Mouse (Mus musculus): Measurements from ENCODE around the gene Zfp579. TPM values are rescaled to one million over a fixed set of nuclear protein-coding genes. Genes with fewer than 3 reads are reported as not detected.
A peak's percentile ranks its signal among the peaks of the same experiment; 100 is the strongest.
"Not testable (repeated sequence)": the region's sequence is repeated elsewhere in the genome, so short reads cannot be mapped to it uniquely, and the experiment has no call there.

Gene Zfp579
- total RNA-seq, 2 experiments from 2014 or later = 14.3 to 18.1 TPM

- intact Hi-C loops (cut with DNase I) = no loop called here
- DNase-seq = no peak
These were observed 21.0 kb upstream of the Zfp579 start for GRCm38 (mm10) chr7:5016920-5017319.

GRCm38 (mm10) chr7:5016057-5016456, 20.1 kb upstream of the Zfp579 start:
- no peak for DNase-seq
- intact Hi-C loops (cut with DNase I) = no loop called here

- DNase-seq = peak; percentile 95 to 96
- intact Hi-C loops (cut with DNase I) = loop anchor here (2.0 kb wide), 1 partner anchor 45 kb away; no protein-coding TSS in a partner anchor
These were observed 19.4 kb upstream of the Zfp579 start, which contains the start of gene Gm44973 for GRCm38 (mm10) chr7:5015118-5016001. Gene Gm44973 (plus strand): TSS chr7:5015496.

- peak; percentile 95 to 99 for DNase-seq
- intact Hi-C loops (cut with DNase I) = loop anchor here (2.0 to 5.0 kb wide), 2 partner anchors 33 to 46 kb away; no protein-coding TSS in a partner anchor
These were observed 18.5 kb upstream of the Zfp579 start, which contains the start of the genes Zfp524 and Fiz1 for GRCm38 (mm10) chr7:5014251-5015117. Gene Zfp524 (plus strand): TSS chr7:5014415. Gene Fiz1 (minus strand): TSS chr7:5014697.

- DNase-seq = no peak
- intact Hi-C loops (cut with DNase I) = loop anchor here (2.0 to 5.0 kb wide), 2 partner anchors 16 to 34 kb away; partner anchors contain the start of gene Zfp579
These were observed 16.9 kb upstream of the Zfp579 start for GRCm38 (mm10) chr7:5012681-5013513.

- DNase-seq = no peak
- intact Hi-C loops (cut with DNase I) = no loop called here
These were observed 12.3 kb upstream of the Zfp579 start for GRCm38 (mm10) chr7:5008229-5008628.

- intact Hi-C loops (cut with DNase I); DNase-seq: not testable (repeated sequence)
These were observed 6.9 kb upstream of the Zfp579 start for GRCm38 (mm10) chr7:5002876-5003275.

- no peak for DNase-seq
- intact Hi-C loops (cut with DNase I) = no loop called here
These were observed 3.9 kb upstream of the Zfp579 start for GRCm38 (mm10) chr7:4999876-5000275.

- no peak for DNase-seq
- intact Hi-C loops (cut with DNase I) = loop anchor here (2.0 kb wide), 1 partner anchor 16 kb away; no protein-coding TSS in a partner anchor
These were observed 976 bp upstream of the Zfp579 start for GRCm38 (mm10) chr7:4996934-4997333.

GRCm38 (mm10) chr7:4995268-4996002, 523 bp downstream of the Zfp579 start:
- intact Hi-C loops (cut with DNase I) = loop anchor here (2.0 kb wide), 1 partner anchor 17 kb away; no protein-coding TSS in a partner anchor
- no peak for DNase-seq

- DNase-seq = no peak
- intact Hi-C loops (cut with DNase I) = no loop called here
These were observed 1.8 kb downstream of the Zfp579 start for GRCm38 (mm10) chr7:4993999-4994788.

- intact Hi-C loops (cut with DNase I) = no loop called here
- DNase-seq = no peak
These were observed 2.5 kb downstream of the Zfp579 start for GRCm38 (mm10) chr7:4993347-4993998.

- intact Hi-C loops (cut with DNase I) = no loop called here
These were observed 7.7 kb downstream of the Zfp579 start for GRCm38 (mm10) chr7:4988250-4988649.

GRCm38 (mm10) chr7:4976832-4977231, 19.1 kb downstream of the Zfp579 start:
- DNase-seq = no peak
- intact Hi-C loops (cut with DNase I) = no loop called here

More at GRCm38 (mm10) chr7:4988250-4988649, 7.7 kb downstream of the Zfp579 start:
- no peak for DNase-seq

- no peak for DNase-seq
- intact Hi-C loops (cut with DNase I) = no loop called here
These were observed 20.5 kb downstream of the Zfp579 start for GRCm38 (mm10) chr7:4975455-4975854.

GRCm38 (mm10) chr7:4972321-4973047, 23.5 kb downstream of the Zfp579 start:
- peak; percentile 72 to 77 for DNase-seq
- intact Hi-C loops (cut with DNase I) = no loop called here

- peak; percentile 36 to 43 for DNase-seq
- intact Hi-C loops (cut with DNase I) = no loop called here
These were observed 24.2 kb downstream of the Zfp579 start for GRCm38 (mm10) chr7:4971710-4972109.
